In genomic region chr17:43684638-43685037, GRCm38 (mm10) we compare ENCODE assay signal across 30 mouse cellular contexts. TPM values are rescaled to one million over a fixed set of nuclear protein-coding genes. Genes with fewer than 3 reads are reported as not detected.
DNase-seq lines count a peak whose midpoint lies in the region; ATAC-seq and TF ChIP-seq lines count a peak whose summit lies in the region.
"Had no signal": no experiment of that assay in that cellular context is flagged by ENCODE, and none has a peak within 500 bp of the region (broad histone marks: within the 10 kb centered on the region; RNA-seq: fewer than 3 reads in every experiment).

No protein-coding gene starts in this region.

- DNase-seq in gastrocnemius, adult 18-20 months (ENCODE audit: low spot score): peak; percentile 26
- DNase-seq in gastrocnemius, postnatal 4 days (ENCODE audit: low spot score in 2 of 2): no peak
- peak; percentile 83 for DNase-seq in heart, adult 11 months
- DNase-seq in liver, postnatal 0 days: no peak
- peak; percentile 30 for DNase-seq in skeletal muscle tissue, adult 2 months (ENCODE audit: low read depth, low spot score)
- no peak for DNase-seq in thymus, postnatal 10 days (ENCODE audit: low spot score in 2 of 2)
- DNase-seq: adrenal gland, adult 8-10 months; adrenal gland, postnatal 36 days; B cell, adult 2 months; cerebellum, adult 18-20 months; cerebellum, adult 9-10 months; cerebellum, postnatal 14 days; gastrocnemius, postnatal 10 days; heart, postnatal 14 days; heart, postnatal 4 days; kidney, adult 18-20 months had no signal

- H3K27ac ChIP-seq in heart, embryonic 11.5 days (ENCODE audit: low read depth, low read length): no peak overlapping the region
- peak overlapping the region; percentile 55; the same call in 1 of the 2 replicates for H3K27ac ChIP-seq in liver, postnatal 0 days (ENCODE audit: low read depth)
- no peak overlapping the region for H3K27ac ChIP-seq in liver, embryonic 12.5 days
- H3K27ac ChIP-seq: forebrain, embryonic 13.5 days; heart, embryonic 13.5 days; hindbrain, embryonic 14.5 days; hindbrain, postnatal 0 days had no signal

- no peak for TF ChIP-seq EP300 in liver, postnatal 0 days (IDR thresholded peaks at IDR 0.05; ENCODE audit: low read depth)

- no peaks in the 10 kb centered on the region for H3K4me1 ChIP-seq in heart, embryonic 11.5 days (ENCODE audit: control insufficient read depth, insufficient read depth, low read length)
- no peaks in the 10 kb centered on the region for H3K4me1 ChIP-seq in liver, postnatal 0 days (ENCODE audit: insufficient read depth)
- no peaks in the 10 kb centered on the region for H3K4me1 ChIP-seq in liver, embryonic 12.5 days
- H3K4me1 ChIP-seq: forebrain, embryonic 13.5 days; heart, embryonic 13.5 days had no signal

- no peaks in the 10 kb centered on the region for H3K27me3 ChIP-seq in heart, embryonic 11.5 days (ENCODE audit: control insufficient read depth, insufficient read depth, low read length)
- H3K27me3 ChIP-seq in liver, postnatal 0 days (ENCODE audit: insufficient read depth, low read length): no peaks in the 10 kb centered on the region
- H3K27me3 ChIP-seq in liver, embryonic 12.5 days (replicated peaks): no peaks in the 10 kb centered on the region
- H3K27me3 ChIP-seq: CH12.LX; forebrain, embryonic 13.5 days; heart, embryonic 13.5 days; Patski had no signal

- no peak overlapping the region for H3K9ac ChIP-seq in heart, embryonic 11.5 days (ENCODE audit: low read depth, low read length)
- H3K9ac ChIP-seq in liver, postnatal 0 days (replicated peaks): no peak overlapping the region
- no peak overlapping the region for H3K9ac ChIP-seq in liver, embryonic 12.5 days
- H3K9ac ChIP-seq: forebrain, embryonic 13.5 days; heart, embryonic 13.5 days; hindbrain, embryonic 14.5 days had no signal

- no peaks in the 10 kb centered on the region; the same call in 1 of the 2 replicates for H3K36me3 ChIP-seq in heart, embryonic 11.5 days (ENCODE audit: control insufficient read depth, insufficient read depth, low read length)
- H3K36me3 ChIP-seq in liver, postnatal 0 days (replicated peaks; ENCODE audit: insufficient read depth, low read length): peaks cover 21% of the 10 kb centered on the region
- H3K36me3 ChIP-seq in liver, embryonic 12.5 days: no peaks in the 10 kb centered on the region
- H3K36me3 ChIP-seq: G1E had no signal

- H3K4me3 ChIP-seq in heart, embryonic 11.5 days (ENCODE audit: low read depth, low read length): no peak overlapping the region
- no peak overlapping the region for H3K4me3 ChIP-seq in liver, postnatal 0 days (ENCODE audit: low read depth, low read length)
- no peak overlapping the region for H3K4me3 ChIP-seq in liver, embryonic 12.5 days
- H3K4me3 ChIP-seq: forebrain, embryonic 13.5 days; heart, embryonic 13.5 days had no signal

- no peak for TF ChIP-seq CTCF in liver, postnatal 0 days (IDR thresholded peaks at IDR 0.05; ENCODE audit: low read depth)

- WGBS in heart, embryonic 11.5 days (ENCODE audit: insufficient replicate concordance): 85% methylated on average over 5 of the region's 5 CpGs
- 69% methylated on average over 5 of the region's 5 CpGs for WGBS in liver, postnatal 0 days (ENCODE audit: insufficient replicate concordance)
- WGBS in liver, embryonic 12.5 days (ENCODE audit: insufficient replicate concordance): 72% methylated on average over 5 of the region's 5 CpGs

- no peak overlapping the region for H3K4me2 ChIP-seq in heart, embryonic 11.5 days
- H3K4me2 ChIP-seq in liver, postnatal 0 days (ENCODE audit: low read depth, low read length): no peak overlapping the region
- H3K4me2 ChIP-seq in liver, embryonic 12.5 days: no peak overlapping the region
- H3K4me2 ChIP-seq: forebrain, embryonic 13.5 days; heart, embryonic 13.5 days; hindbrain, embryonic 14.5 days had no signal

- H3K9me3 ChIP-seq in heart, embryonic 11.5 days (replicated peaks; ENCODE audit: control insufficient read depth, low read length): no peaks in the 10 kb centered on the region
- H3K9me3 ChIP-seq in liver, postnatal 0 days (ENCODE audit: low read length): no peaks in the 10 kb centered on the region
- H3K9me3 ChIP-seq in liver, embryonic 12.5 days (replicated peaks): no peaks in the 10 kb centered on the region
- H3K9me3 ChIP-seq: forebrain, embryonic 13.5 days; heart, embryonic 13.5 days had no signal

- ATAC-seq in heart, embryonic 11.5 days (replicated peaks; ENCODE audit: insufficient number of reproducible peaks, low FRiP score, low TSS enrichment): no peak
- peak; percentile 86 for ATAC-seq in liver, postnatal 0 days
- ATAC-seq in liver, embryonic 12.5 days: no peak
- ATAC-seq: forebrain, embryonic 13.5 days; forebrain, embryonic 16.5 days; hindbrain, postnatal 0 days; inflammation-experienced regulatory T-cells, adult 6 months; intestine, embryonic 16.5 days; Patski had no signal

RNA-seq across cellular contexts. Expression of gene Cyp39a1, which starts 17.4 kb away (rescaled TPM):
- total RNA-seq in gastrocnemius, adult 18-20 months (2021): 1 to 10 TPM; 3.1 to 3.8 TPM
- 1 to 10 TPM; 8.0 to 8.4 TPM for total RNA-seq in gastrocnemius, postnatal 4 days (2021)
- polyA plus RNA-seq in heart, embryonic 11.5 days (2014; fragmentation: Nextera tagmentation; extraction: Ambion mirVana): 18.6 and 22.5 TPM in 2 replicates
- 70.6 and 74.6 TPM in 2 replicates for polyA plus RNA-seq in liver, postnatal 0 days (2015; fragmentation: Nextera tagmentation; extraction: Ambion mirVana)
- polyA plus RNA-seq in liver, embryonic 12.5 days (2016; fragmentation: Nextera tagmentation; extraction: Ambion mirVana): 2.6 and 2.8 TPM in 2 replicates
- total RNA-seq: G1E had no signal
- polyA plus RNA-seq: G1E had no signal

RNA-seq across cellular contexts. Expression of gene Slc25a27, which starts 17.6 kb away (rescaled TPM):
- 1 to 10 TPM; 4.8 to 5.6 TPM for total RNA-seq in gastrocnemius, adult 18-20 months (2021)
- 1 to 10 TPM; 4.1 to 6.7 TPM for total RNA-seq in gastrocnemius, postnatal 4 days (2021)
- polyA plus RNA-seq in heart, embryonic 11.5 days (2014; fragmentation: Nextera tagmentation; extraction: Ambion mirVana): 10.2 and 10.8 TPM in 2 replicates
- polyA plus RNA-seq in liver, postnatal 0 days (2015; fragmentation: Nextera tagmentation; extraction: Ambion mirVana): 1.5 and 1.8 TPM in 2 replicates
- 2.8 and 3.7 TPM in 2 replicates for polyA plus RNA-seq in liver, embryonic 12.5 days (2016; fragmentation: Nextera tagmentation; extraction: Ambion mirVana)
- polyA plus RNA-seq: G1E had no signal

RNA-seq across cellular contexts. Expression of gene Tdrd6, which starts 54.5 kb away (rescaled TPM):
- total RNA-seq in gastrocnemius, adult 18-20 months (2021): under 1 TPM in 1 of 2 experiments, not detected in 1; 0.02 TPM
- total RNA-seq in gastrocnemius, postnatal 4 days (2021): under 1 TPM; 0.10 to 0.34 TPM
- 0.03 TPM in 1 of 2 replicates, not detected in the other for polyA plus RNA-seq in heart, embryonic 11.5 days (2014; fragmentation: Nextera tagmentation; extraction: Ambion mirVana)
- not detected in 2 replicates for polyA plus RNA-seq in liver, postnatal 0 days (2015; fragmentation: Nextera tagmentation; extraction: Ambion mirVana)
- not detected in 2 replicates for polyA plus RNA-seq in liver, embryonic 12.5 days (2016; fragmentation: Nextera tagmentation; extraction: Ambion mirVana)
- total RNA-seq: adrenal gland, adult 8-10 months; adrenal gland, postnatal 36 days; CH12.LX; heart, adult 18-20 months had no signal
- polyA plus RNA-seq: embryonic facial prominence, embryonic 11.5 days; G1E; heart, embryonic 13.5 days; inflammation-experienced regulatory T-cells, adult 6 months had no signal

Comparison
In these comparisons a context has a peak if more than half of its experiments do, and no peak if none do; other contexts are left out.
1. DNase-seq: peak in gastrocnemius, adult 18-20 months (single experiment), heart, adult 11 months (single experiment) and skeletal muscle tissue, adult 2 months (single experiment); none in gastrocnemius, postnatal 4 days (0 of 2), liver, postnatal 0 days (single experiment) and thymus, postnatal 10 days (0 of 2).